In the genomic region with DNA sequence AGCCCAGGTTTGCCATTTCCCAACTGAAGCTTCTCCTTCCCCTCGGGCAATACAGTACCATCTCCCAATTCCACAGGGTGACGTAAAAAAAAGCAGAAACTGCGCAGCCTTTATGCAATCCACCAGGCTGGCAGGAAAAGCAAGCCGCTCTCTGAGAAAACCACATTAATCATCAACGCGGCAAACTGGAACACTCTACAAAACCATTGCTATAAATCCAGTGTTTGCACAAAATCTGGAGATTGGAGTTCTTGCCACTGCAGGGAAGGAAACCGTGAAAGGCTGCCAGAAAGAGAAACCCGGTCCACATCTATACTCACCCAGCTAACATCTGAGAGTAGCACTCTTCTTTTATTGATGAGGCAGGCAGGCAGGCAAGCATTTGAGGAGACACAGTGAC, we compare ENCODE assay signal across 14 mouse cellular contexts.
DNase-seq lines count a peak whose midpoint lies in the region; ATAC-seq lines count a peak whose summit lies in the region.
"Had no signal": no experiment of that assay in that cellular context is flagged by ENCODE, and none has a peak within 500 bp of the region (broad histone marks: within the 10 kb centered on the region; RNA-seq: fewer than 3 reads in every experiment).

No protein-coding gene starts in this region.

- H3K4me3 ChIP-seq in kidney, embryonic 14.5 days (ENCODE audit: low read length): no peak overlapping the region
- no peak overlapping the region for H3K4me3 ChIP-seq in heart, embryonic 11.5 days (ENCODE audit: low read depth, low read length)
- H3K4me3 ChIP-seq: erythroblast, embryonic 14.5 days; liver, embryonic 12.5 days had no signal

- DNase-seq in kidney, adult 8-10 months: no peak
- peak; percentile 58 for DNase-seq in adrenal gland, postnatal 14 days
- DNase-seq in kidney, postnatal 36 days: peak; percentile 21 to 31
- no peak for DNase-seq in right cerebral cortex, postnatal 36 days (ENCODE audit: low spot score in 2 of 2)
- no peak for DNase-seq in urinary bladder, postnatal 14 days (ENCODE audit: low spot score)
- DNase-seq: cerebellum, postnatal 14 days; gastrocnemius, postnatal 25 days had no signal

- H3K27me3 ChIP-seq in kidney, embryonic 14.5 days (ENCODE audit: control insufficient read depth, insufficient read depth, low read length): no peaks in the 10 kb centered on the region
- no peaks in the 10 kb centered on the region for H3K27me3 ChIP-seq in heart, embryonic 11.5 days (ENCODE audit: control insufficient read depth, insufficient read depth, low read length)

- no peaks in the 10 kb centered on the region for H3K36me3 ChIP-seq in kidney, embryonic 14.5 days (ENCODE audit: control insufficient read depth, insufficient read depth, low read length)
- H3K36me3 ChIP-seq in heart, embryonic 11.5 days (ENCODE audit: control insufficient read depth, insufficient read depth, low read length): no peaks in the 10 kb centered on the region
- H3K36me3 ChIP-seq: liver, embryonic 12.5 days had no signal

- ATAC-seq in kidney, embryonic 14.5 days (ENCODE audit: low FRiP score, low TSS enrichment): no peak
- ATAC-seq in megakaryocyte, adult 5-6 weeks (ENCODE audit: poor library complexity, severe bottlenecking): peak; percentile 66
- ATAC-seq in heart, embryonic 11.5 days (replicated peaks; ENCODE audit: insufficient number of reproducible peaks, low FRiP score, low TSS enrichment): no peak
- ATAC-seq: activated CD4-positive, CD25-positive, alpha-beta regulatory T cell, adult 4 months; hindbrain, embryonic 16.5 days; liver, embryonic 12.5 days had no signal

- no peak overlapping the region for H3K9ac ChIP-seq in kidney, embryonic 14.5 days (ENCODE audit: low read depth, low read length)
- H3K9ac ChIP-seq in heart, embryonic 11.5 days (ENCODE audit: low read depth, low read length): no peak overlapping the region
- H3K9ac ChIP-seq: liver, embryonic 12.5 days had no signal

- peak overlapping the region; percentile 8; the same call in 1 of the 2 replicates for H3K4me2 ChIP-seq in kidney, embryonic 14.5 days (replicated peaks; ENCODE audit: low read depth, low read length)
- no peak overlapping the region for H3K4me2 ChIP-seq in heart, embryonic 11.5 days
- H3K4me2 ChIP-seq: liver, embryonic 12.5 days had no signal

- H3K4me1 ChIP-seq in kidney, embryonic 14.5 days (ENCODE audit: control insufficient read depth, insufficient read depth, low read length): peaks cover 28% of the 10 kb centered on the region
- no peaks in the 10 kb centered on the region for H3K4me1 ChIP-seq in heart, embryonic 11.5 days (ENCODE audit: control insufficient read depth, insufficient read depth, low read length)
- H3K4me1 ChIP-seq: liver, embryonic 12.5 days had no signal

- H3K9me3 ChIP-seq in kidney, embryonic 14.5 days (ENCODE audit: control insufficient read depth, low read length): no peaks in the 10 kb centered on the region
- no peaks in the 10 kb centered on the region for H3K9me3 ChIP-seq in heart, embryonic 11.5 days (replicated peaks; ENCODE audit: control insufficient read depth, low read length)
- H3K9me3 ChIP-seq: liver, embryonic 12.5 days had no signal

- H3K27ac ChIP-seq in kidney, embryonic 14.5 days (ENCODE audit: low read depth, low read length): no peak overlapping the region
- H3K27ac ChIP-seq in heart, embryonic 11.5 days (ENCODE audit: low read depth, low read length): no peak overlapping the region
- H3K27ac ChIP-seq: liver, embryonic 12.5 days had no signal

- WGBS in kidney, embryonic 14.5 days: 30% methylated on average over 8 of the region's 8 CpGs
- WGBS in heart, embryonic 11.5 days (ENCODE audit: insufficient replicate concordance): 72% methylated on average over 8 of the region's 8 CpGs

Comparison
In these comparisons a context has a peak if more than half of its experiments do, and no peak if none do; other contexts are left out.
1. DNase-seq: peak in adrenal gland, postnatal 14 days (single experiment) and kidney, postnatal 36 days (2 of 2); none in kidney, adult 8-10 months (0 of 2), right cerebral cortex, postnatal 36 days (0 of 2) and urinary bladder, postnatal 14 days (single experiment).